Mouse (Mus musculus): ENCODE measurements around the gene Bnip2. TPM values are rescaled to one million over a fixed set of nuclear protein-coding genes. Genes with fewer than 3 reads are reported as not detected.

Bnip2 gene
- polyA plus RNA-seq, 1 experiment from 2014 or later, result 105 TPM

Other genes starting within 250 kb of the Bnip2 start
- 8.5 and 9.7 TPM in 2 replicates for gene Foxb1, start 228.5 kb upstream of the Bnip2 start, polyA plus RNA-seq (2016; fragmentation: Nextera tagmentation; extraction: Ambion mirVana)
- 173 and 183 TPM in 2 replicates for gene Gtf2a2, start 23.1 kb downstream of the Bnip2 start, polyA plus RNA-seq (2016; fragmentation: Nextera tagmentation; extraction: Ambion mirVana)
- not detected in 2 replicates for gene Gcnt3, start 48.6 kb downstream of the Bnip2 start, polyA plus RNA-seq (2016; fragmentation: Nextera tagmentation; extraction: Ambion mirVana)
- gene Fam81a, start 153.1 kb downstream of the Bnip2 start, polyA plus RNA-seq (2016; fragmentation: Nextera tagmentation; extraction: Ambion mirVana), result 2.4 and 3.0 TPM in 2 replicates
- 10.9 and 11.3 TPM in 2 replicates for gene Myo1e, start 217.9 kb downstream of the Bnip2 start, polyA plus RNA-seq (2016; fragmentation: Nextera tagmentation; extraction: Ambion mirVana)

All from neural tube, embryonic 12.5 days (tissue).